Mouse (Mus musculus): ENCODE results near the gene Tmem8.

DNA sequence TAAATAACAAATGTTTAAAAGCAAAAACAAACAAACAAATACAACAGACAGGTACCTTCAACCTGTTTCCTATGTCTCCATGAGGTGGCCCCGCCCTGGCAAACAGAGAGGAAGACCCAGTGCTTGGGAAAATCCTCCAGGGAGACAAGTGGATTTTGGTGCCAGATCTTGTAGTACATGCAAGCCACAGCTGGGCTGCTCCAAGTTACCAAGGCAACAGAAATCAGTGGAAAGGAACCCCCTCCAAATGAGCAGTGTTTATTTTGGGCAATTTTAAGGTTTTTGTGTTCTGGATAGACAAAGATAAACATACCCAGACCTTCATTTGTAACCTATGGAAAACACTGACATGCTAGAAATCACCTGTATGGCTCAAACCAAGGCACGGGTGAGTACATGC lies 34.2 kb upstream of the Tmem8 start:
- TF ChIP-seq POLR2A (IDR thresholded peaks at IDR 0.05; ENCODE audit: insufficient read depth, low read depth, low read length) (no peak), CTCF (IDR thresholded peaks at IDR 0.05; ENCODE audit: insufficient read depth, low read depth, low read length) (no peak)

All from olfactory bulb, adult 2 months (tissue).